Mouse (Mus musculus) liver, adult 2 months (tissue): ENCODE results near the gene Chrm2. TPM values are rescaled to one million over a fixed set of nuclear protein-coding genes. Genes with fewer than 3 reads are reported as not detected.

Experiments
- DNase-seq: peaks from one replicate; pipeline ENCODE4 v3.0.0-alpha.2; 2011; ENCODE audit warnings: low read depth, low spot score; ENCODE audit errors: extremely low read depth
- H3K27ac ChIP-seq: fragments of 200-500 bp; replicated peaks from 2 replicates; pipeline ENCODE4 v1.5.1; 2012; ENCODE audit warnings: low read depth, mild to moderate bottlenecking, control low read depth, inconsistent platforms, low read length; ENCODE audit not compliant: insufficient read depth
- H3K27me3 ChIP-seq: fragments of 200-500 bp; 2 replicates; pipeline ENCODE4 v1.6.1; 2012; ENCODE audit warnings: mild to moderate bottlenecking, moderate library complexity, low read length, inconsistent platforms; ENCODE audit not compliant: control insufficient read depth, insufficient read depth
- H3K36me3 ChIP-seq: fragments of 200-500 bp; 2 replicates; pipeline ENCODE4 v1.6.1; 2012; ENCODE audit warnings: low read length, inconsistent platforms; ENCODE audit not compliant: control insufficient read depth, insufficient read depth
- H3K4me1 ChIP-seq: fragments of 200-500 bp; 2 replicates; pipeline ENCODE4 v1.6.1; 2011; ENCODE audit warnings: low read length; ENCODE audit not compliant: control insufficient read depth, insufficient read depth
- H3K4me3 ChIP-seq: fragments of 200-500 bp; 2 replicates; pipeline ENCODE4 v1.5.1; 2011; ENCODE audit warnings: low read depth, mild to moderate bottlenecking, control low read depth, low read length, moderate library complexity; ENCODE audit not compliant: insufficient read depth
- H3K79me2 ChIP-seq: fragments of 200-500 bp; 2 replicates; pipeline ENCODE4 v1.6.1; 2012; ENCODE audit warnings: inconsistent platforms, mild to moderate bottlenecking, low read length, moderate library complexity; ENCODE audit not compliant: control insufficient read depth, insufficient read depth
- H3K9ac ChIP-seq: fragments of 200-500 bp; 2 replicates; pipeline ENCODE4 v1.6.1; 2012; ENCODE audit warnings: low read depth, mild to moderate bottlenecking, control low read depth, inconsistent platforms, low read length
- CTCF ChIP-seq: fragments of 200-500 bp; IDR thresholded peaks from 2 replicates; pipeline ENCODE4 v1.5.1; 2011; ENCODE audit warnings: low read depth, low read length, control low read depth
- POLR2A ChIP-seq: fragments of 200-500 bp; IDR thresholded peaks from 2 replicates; pipeline ENCODE4 v1.6.1; 2011; ENCODE audit warnings: low read length, control low read depth; ENCODE audit not compliant: insufficient read depth; ENCODE audit errors: extremely low read depth
- WGBS: fragments of 180-500 bp; shearing (Covaris S2); methylation state at CpG from one replicate; pipeline ENCODE4 v1.1.7; 2018; 5-methylcytosine and 5-hydroxymethylcytosine counted together
- polyA plus RNA-seq: library from polyadenylated mRNA; depleted of rRNA; stranded (reverse); fragments of >200 nt; gene quantifications from 2 replicates; pipeline ENCODE4 v1.2.3, GENCODE M21; 2012
- total RNA-seq: library from RNA; depleted of rRNA; stranded (reverse); fragments of >200 nt; gene quantifications from 2 replicates; pipeline ENCODE4 v1.2.3, GENCODE M21; 2014

Chrm2 gene
- total and polyA plus RNA-seq, 2 experiments, result under 0.01 to 0.01 TPM

- Histone ChIP-seq H3K9ac (no peak overlapping the region), H3K27me3 (peaks cover 15% of the 10 kb centered on the region; the same call in 1 of the 2 replicates), H3K79me2 (no peaks in the 10 kb centered on the region), H3K4me3 (no peak overlapping the region; the same call in 1 of the 2 replicates), H3K4me1 (no peaks in the 10 kb centered on the region), H3K27ac (no peak overlapping the region), H3K36me3 (no peaks in the 10 kb centered on the region)
- TF ChIP-seq POLR2A (no peak), CTCF (no peak)
- 36% methylated on average over 20 of the region's 20 CpGs for WGBS
- no peak for DNase-seq
These were observed 1.5 kb downstream of the Chrm2 start for GRCm38 (mm10) chr6:36389260-36389965.

- DNase-seq, result peak; percentile 5
- H3K79me2 ChIP-seq, result no peaks in the 10 kb centered on the region
- H3K36me3 ChIP-seq, result no peaks in the 10 kb centered on the region
- H3K4me1 ChIP-seq, result no peaks in the 10 kb centered on the region
- H3K27ac ChIP-seq, result no peak overlapping the region
- H3K4me3 ChIP-seq, result no peak overlapping the region
- peaks cover 7% of the 10 kb centered on the region; the same call in 1 of the 2 replicates for H3K27me3 ChIP-seq
- TF ChIP-seq POLR2A (no peak), CTCF (peak; percentile 21; the same call in 1 of the 2 replicates)
- no peak overlapping the region for H3K9ac ChIP-seq
- 68% methylated on average over 4 of the region's 4 CpGs for WGBS
These were observed 5.8 kb downstream of the Chrm2 start for GRCm38 (mm10) chr6:36393705-36394104.

- Histone ChIP-seq H3K9ac (no peak overlapping the region), H3K36me3 (no peaks in the 10 kb centered on the region), H3K27me3 (no peaks in the 10 kb centered on the region), H3K27ac (no peak overlapping the region), H3K4me1 (no peaks in the 10 kb centered on the region), H3K4me3 (no peak overlapping the region), H3K79me2 (no peaks in the 10 kb centered on the region)
- WGBS, result 53% methylated on average over 5 of the region's 5 CpGs
- peak; percentile 17 for DNase-seq
- TF ChIP-seq CTCF, result no peak
- TF ChIP-seq POLR2A, result no peak
These were observed 17.3 kb downstream of the Chrm2 start for GRCm38 (mm10) chr6:36405139-36405538.

- no peaks in the 10 kb centered on the region for H3K79me2 ChIP-seq
- DNase-seq, result no peak
- no peaks in the 10 kb centered on the region for H3K36me3 ChIP-seq
- H3K27ac ChIP-seq, result no peak overlapping the region
- H3K9ac ChIP-seq, result no peak overlapping the region
- H3K4me1 ChIP-seq, result no peaks in the 10 kb centered on the region
- TF ChIP-seq POLR2A, result no peak
- TF ChIP-seq CTCF, result no peak
- H3K27me3 ChIP-seq, result no peaks in the 10 kb centered on the region
- H3K4me3 ChIP-seq, result no peak overlapping the region
These were observed 21.1 kb downstream of the Chrm2 start for GRCm38 (mm10) chr6:36409016-36409415.

- Histone ChIP-seq H3K79me2 (no peaks in the 10 kb centered on the region), H3K4me1 (no peaks in the 10 kb centered on the region), H3K27ac (no peak overlapping the region), H3K27me3 (no peaks in the 10 kb centered on the region), H3K9ac (no peak overlapping the region), H3K4me3 (no peak overlapping the region), H3K36me3 (no peaks in the 10 kb centered on the region)
- TF ChIP-seq CTCF (no peak), POLR2A (no peak)
- no peak for DNase-seq
- WGBS, result 74% methylated on average over 2 of the region's 2 CpGs
These were observed 22.2 kb downstream of the Chrm2 start for GRCm38 (mm10) chr6:36410057-36410456.

GRCm38 (mm10) chr6:36419716-36420115 is 31.8 kb downstream of the Chrm2 start:
- Histone ChIP-seq H3K4me3 (no peak overlapping the region), H3K27me3 (no peaks in the 10 kb centered on the region), H3K27ac (no peak overlapping the region), H3K79me2 (no peaks in the 10 kb centered on the region), H3K9ac (no peak overlapping the region), H3K36me3 (no peaks in the 10 kb centered on the region), H3K4me1 (no peaks in the 10 kb centered on the region)
- TF ChIP-seq CTCF, result no peak
- TF ChIP-seq POLR2A, result no peak
- DNase-seq, result no peak
- WGBS, result 27% methylated on average over 2 of the region's 2 CpGs
